Mouse (Mus musculus): Measurements from ENCODE around the gene Tmem88.

The Tmem88 gene

GRCm38 (mm10) chr11:69379600-69379999 lies 18.4 kb downstream of the Tmem88 start:
- no peak for DNase-seq (ENCODE audit: low read depth)

DNA sequence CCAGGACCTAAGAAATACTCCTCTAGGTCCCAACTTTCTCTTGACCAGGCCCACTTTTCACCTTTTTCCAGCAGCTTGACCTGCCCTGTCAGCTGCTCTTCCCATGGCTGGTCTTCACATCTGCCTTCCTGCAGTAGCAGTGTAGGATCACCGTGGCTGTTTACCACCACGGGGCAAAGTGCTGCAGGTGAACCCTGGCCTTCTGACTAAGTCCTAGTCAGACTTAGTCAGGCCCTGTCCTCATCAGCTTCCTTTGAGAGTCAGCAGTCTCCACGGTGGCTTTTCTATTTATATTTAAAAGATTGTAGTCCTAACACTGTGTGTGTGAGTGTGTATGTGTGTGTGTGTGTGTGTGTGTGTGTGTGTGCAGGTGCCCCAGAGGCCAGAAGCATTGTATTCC lies 20.3 kb downstream of the Tmem88 start:
- no peak for DNase-seq (ENCODE audit: low read depth)

DNA sequence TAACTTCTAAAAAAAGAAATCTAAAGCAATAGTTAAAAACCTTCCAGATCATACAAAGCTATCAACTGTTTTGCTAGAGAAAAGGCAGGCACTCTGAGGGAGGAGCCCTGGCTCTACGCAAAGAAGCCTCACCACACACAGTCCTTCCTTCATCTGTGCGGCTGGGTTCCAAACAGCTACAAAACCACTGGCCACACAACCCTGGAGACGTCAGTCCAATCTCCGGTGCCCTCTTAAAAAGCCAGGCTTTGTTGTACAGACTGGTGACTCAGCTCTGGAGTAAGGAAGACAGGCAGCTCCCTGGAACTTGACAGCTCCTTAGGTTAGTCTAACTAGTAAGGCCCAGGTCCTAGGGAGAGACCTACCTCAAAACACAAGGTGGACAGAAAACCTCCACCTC lies 22.4 kb downstream of the Tmem88 start:
- no peak for DNase-seq (ENCODE audit: low read depth)

DNA sequence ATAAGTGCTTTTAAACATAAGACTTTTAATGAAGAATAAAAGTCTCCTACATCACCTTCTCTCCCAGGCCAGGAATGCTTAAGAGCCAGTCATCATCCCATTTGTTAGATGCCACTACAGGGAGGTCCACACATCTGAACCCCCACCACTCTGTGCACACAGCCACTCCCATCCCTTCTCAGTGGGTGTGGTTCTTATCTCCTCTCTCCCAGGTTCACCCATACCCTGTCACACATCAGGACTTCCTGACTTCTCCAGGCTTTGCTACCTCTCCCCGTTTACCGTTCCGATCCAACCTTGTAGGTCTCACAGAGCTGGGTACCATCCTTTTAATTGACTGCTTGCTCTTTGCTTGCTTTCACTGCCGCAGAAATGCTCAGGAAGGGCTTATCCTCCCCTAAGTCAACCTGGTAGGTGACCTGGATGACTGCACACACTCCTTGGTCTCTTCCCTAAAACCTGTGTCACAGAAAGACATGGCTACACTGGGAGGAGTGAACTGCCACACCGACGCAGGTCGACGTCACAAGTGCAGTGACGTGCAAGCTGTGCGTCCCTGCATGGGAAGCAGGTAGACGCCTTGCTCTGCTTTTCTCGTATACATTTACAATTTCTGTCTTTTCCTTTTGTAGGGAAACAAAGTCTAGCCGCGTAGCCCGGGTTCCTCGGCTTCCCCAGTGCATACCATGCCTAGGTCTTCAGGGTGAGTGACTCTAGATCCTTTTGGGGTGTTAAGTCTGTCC lies 24.6 kb downstream of the Tmem88 start:
- DNase-seq (ENCODE audit: low read depth): no peak

GRCm38 (mm10) chr11:69372780-69373170 lies 25.3 kb downstream of the Tmem88 start:
- DNase-seq (ENCODE audit: low read depth): no peak

GRCm38 (mm10) chr11:69372056-69372779 lies 25.8 kb downstream of the Tmem88 start:
- no peak for DNase-seq (ENCODE audit: low read depth)

GRCm38 (mm10) chr11:69371601-69372000 lies 26.4 kb downstream of the Tmem88 start:
- no peak for DNase-seq (ENCODE audit: low read depth)

GRCm38 (mm10) chr11:69370817-69371215 lies 27.2 kb downstream of the Tmem88 start:
- DNase-seq (ENCODE audit: low read depth): no peak

GRCm38 (mm10) chr11:69369990-69370816 lies 27.8 kb downstream of the Tmem88 start:
- DNase-seq (ENCODE audit: low read depth): no peak

GRCm38 (mm10) chr11:69369215-69369989 lies 28.6 kb downstream of the Tmem88 start, which contains the start of gene Chd3:
Chd3 (minus strand) TSS chr11:69369406.
- DNase-seq (ENCODE audit: low read depth): no peak

DNA sequence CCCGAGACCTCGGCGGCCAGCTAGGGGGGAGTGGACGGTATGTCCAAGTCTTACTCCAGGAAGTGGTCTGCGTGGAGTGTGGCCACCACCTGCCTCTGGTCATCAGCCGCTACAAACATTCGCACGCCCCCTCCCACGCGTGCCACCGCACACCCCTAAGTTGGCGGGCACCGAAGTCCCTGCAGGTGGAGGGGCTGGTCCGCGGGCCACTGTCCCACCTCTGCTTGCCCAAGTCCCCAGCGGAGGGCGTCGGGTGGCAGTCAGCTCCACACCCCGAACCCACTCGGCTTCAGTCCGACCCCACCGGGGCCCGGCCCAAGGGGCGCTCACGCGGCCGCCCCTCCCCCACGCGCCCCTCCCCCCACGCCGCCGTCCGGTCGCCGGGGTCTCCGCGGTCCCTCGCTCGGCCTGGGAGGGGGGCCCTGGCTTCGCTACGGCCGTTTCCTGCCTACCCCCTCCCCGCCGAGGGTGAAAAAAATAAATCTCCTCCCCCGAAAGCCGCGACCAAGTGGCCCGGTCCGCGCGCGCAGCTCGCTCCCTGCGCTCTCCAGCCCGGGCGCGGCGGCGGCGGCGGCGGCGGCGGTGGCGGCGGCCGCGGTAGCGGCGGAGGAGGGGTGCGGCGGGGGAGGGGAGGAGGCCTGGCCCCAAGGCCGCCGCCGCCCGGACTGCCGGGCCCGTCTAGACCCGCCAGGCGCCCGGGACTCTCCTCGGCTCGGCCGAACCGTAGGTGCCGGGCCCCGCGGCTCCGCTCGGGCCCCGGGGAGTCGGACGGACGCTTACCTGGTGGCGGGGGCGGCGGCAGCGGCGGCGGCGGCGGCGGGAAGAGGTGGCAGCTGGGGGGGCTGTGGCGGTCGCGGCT lies 29.4 kb downstream of the Tmem88 start:
- no peak for DNase-seq (ENCODE audit: low read depth)

DNA sequence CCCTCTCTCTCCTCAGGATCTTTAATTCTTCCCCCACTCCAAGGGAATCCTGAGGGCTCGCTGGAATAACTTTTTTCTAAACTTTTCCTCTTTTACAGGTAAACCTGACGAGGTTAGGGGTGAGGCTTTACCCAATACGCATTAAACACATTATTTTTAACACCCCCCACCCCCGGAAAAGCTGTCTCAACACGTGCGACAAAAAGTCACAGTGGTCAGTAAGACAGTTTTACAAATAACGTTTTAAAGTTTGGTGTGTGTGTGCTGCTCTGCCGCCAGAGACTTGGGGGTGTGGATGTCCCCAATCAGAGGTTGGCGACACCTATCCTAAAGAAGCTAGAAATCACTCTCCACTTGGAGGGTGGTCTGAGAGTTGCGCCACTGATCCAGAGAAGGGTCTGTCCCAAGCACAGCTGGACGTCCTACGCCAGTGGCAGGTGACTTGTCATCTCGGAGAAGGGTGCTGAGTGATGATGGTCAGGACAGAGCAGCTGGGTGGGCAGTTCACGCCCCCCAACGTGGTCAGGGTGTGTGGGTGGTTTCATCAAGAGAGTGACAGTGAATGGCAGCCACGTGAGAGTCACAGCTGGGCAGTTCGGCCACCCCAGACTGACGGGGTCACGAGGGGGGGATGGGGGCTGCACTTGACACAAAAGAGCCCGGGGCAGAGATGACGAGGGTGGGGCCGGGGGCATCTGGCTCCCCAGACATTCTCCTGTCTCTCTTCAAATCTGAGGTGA lies 30.2 kb downstream of the Tmem88 start:
- no peak for DNase-seq (ENCODE audit: low read depth)

DNA sequence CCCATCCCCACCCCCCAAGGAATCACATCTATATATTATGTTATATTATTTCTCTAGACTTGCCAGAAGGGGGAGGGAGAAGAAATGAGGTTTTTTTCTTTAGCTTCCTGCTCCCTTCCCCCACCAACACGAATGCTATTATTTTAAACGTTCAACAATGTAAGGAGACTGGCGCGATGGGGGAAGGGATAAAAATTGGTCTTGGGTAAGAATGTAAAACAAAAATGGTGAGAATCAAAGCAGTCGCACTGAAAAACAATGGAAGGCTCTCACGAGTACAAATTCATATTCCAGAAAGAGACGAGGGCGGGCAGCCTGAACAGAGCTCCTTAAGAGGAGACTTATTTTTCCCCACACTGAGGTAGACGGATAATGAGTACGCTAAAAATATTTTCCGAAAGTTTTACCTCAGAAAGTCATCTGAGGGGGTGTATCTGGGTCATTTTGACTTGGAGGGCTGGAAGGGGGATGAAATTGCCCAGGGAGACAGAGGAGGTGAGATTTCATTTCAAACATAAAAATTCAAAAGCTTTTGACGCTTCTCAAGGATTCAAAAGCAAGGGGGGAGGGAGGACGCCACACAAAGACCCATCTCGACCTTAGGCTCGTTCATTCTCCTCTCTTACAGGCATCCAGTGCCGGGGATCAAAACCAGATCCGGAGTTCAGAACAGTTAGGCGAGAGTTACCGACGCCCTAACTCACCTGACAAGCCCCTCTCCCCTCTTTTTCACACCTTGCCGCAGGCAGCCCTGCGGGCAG lies 31.0 kb downstream of the Tmem88 start:
- DNase-seq (ENCODE audit: low read depth): no peak

DNA sequence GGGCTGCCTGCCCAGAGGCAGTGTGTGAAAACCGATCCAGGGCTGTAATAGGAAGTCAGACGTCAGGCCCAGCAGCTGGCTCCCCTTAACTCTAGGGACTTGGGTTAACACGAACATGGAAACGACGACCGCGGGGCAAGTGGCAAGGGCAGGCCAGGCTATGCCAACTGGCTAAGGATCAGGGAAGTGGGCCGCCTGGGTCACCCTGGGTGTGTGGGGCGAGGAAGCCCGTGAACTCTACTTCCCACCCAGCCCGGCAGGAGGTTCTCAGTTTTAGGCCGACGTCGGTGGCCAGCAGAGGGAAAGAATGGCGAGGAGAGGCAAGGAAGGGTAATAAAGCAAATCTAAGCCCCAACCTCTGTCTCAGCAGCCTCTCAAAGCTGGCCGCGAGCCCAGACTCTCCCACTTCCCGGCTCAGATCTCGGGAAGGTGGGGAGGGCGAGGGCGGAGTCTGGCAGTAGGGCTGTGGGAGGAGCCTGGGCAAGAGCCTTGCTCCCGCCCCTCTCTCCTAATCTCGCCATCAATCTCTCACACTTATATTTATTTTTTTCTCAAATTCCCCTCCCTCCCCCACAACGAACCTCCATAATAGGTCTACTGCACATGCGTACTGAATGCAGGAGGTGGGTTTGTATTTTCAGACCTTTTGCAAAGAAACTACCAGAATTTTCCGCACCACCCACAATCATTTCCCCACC lies 31.7 kb downstream of the Tmem88 start:
- DNase-seq (ENCODE audit: low read depth): peak; percentile 87

DNA sequence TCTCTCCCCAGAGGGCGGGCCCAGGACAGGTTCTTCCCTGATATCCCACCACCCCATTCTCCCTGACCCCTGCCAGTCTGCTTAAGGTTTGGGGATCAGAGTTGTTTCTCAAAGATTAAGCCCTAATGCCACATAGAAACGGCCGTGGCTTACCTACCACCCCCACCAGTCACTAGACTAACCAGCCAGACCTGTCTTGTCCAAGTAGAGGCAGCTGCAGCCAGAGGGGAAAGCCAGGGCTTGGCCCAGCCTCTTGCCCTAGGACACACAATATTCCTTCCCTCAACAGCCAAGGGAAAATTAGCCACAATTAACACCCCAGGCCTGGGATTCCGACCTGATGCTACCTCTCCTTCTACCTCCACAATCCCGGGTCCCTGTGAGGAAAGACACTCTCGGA lies 32.3 kb downstream of the Tmem88 start:
- DNase-seq (ENCODE audit: low read depth): no peak

DNA sequence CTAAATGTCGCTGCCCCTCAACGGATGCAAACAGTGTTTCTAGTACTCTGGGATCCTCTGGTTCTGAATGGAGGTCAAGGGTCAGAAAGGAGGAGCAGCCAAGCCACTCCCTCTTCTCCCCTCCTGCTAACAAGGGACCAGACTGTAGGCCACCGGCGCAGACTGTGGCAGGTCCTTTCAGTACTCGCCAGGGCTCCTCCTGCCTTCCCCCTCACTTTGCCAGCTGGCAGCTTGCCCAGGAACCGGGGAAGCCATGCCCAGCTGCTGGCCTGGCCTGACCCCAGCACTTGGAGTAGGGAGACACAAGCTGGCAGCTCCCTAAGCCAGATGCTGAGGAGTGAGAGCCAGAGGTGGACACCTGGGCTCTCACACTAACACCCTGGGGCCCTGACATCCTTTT lies 33.1 kb downstream of the Tmem88 start:
- peak; percentile 80 for DNase-seq (ENCODE audit: low read depth)

- DNase-seq (ENCODE audit: low read depth): no peak
Observed at GRCm38 (mm10) chr11:69364376-69364775, 33.7 kb downstream of the Tmem88 start.

- DNase-seq (ENCODE audit: low read depth): no peak
Observed at GRCm38 (mm10) chr11:69362479-69362878, 35.6 kb downstream of the Tmem88 start.

GRCm38 (mm10) chr11:69362021-69362420 lies 36.0 kb downstream of the Tmem88 start:
- no peak for DNase-seq (ENCODE audit: low read depth)

All from fibroblast of lung, adult 2 months (primary cell).